Mouse (Mus musculus): ENCODE results near the gene Rapgef6. TPM values are rescaled to one million over a fixed set of nuclear protein-coding genes. Genes with fewer than 3 reads are reported as not detected.

Gene Rapgef6
- total RNA-seq (2021) (10 to 100 TPM; 14.6 to 15.9 TPM), polyA plus RNA-seq (2012; rRNA removed) (11.2 and 16.2 TPM in 2 replicates)
- long read RNA-seq, full-length matches to known transcripts: 3 of 9 reads
- long read RNA-seq, partial matches to known transcripts: 0 of 9 reads
- long read RNA-seq, other reads (novel, unspliced or antisense): 6 of 9 reads

DNA sequence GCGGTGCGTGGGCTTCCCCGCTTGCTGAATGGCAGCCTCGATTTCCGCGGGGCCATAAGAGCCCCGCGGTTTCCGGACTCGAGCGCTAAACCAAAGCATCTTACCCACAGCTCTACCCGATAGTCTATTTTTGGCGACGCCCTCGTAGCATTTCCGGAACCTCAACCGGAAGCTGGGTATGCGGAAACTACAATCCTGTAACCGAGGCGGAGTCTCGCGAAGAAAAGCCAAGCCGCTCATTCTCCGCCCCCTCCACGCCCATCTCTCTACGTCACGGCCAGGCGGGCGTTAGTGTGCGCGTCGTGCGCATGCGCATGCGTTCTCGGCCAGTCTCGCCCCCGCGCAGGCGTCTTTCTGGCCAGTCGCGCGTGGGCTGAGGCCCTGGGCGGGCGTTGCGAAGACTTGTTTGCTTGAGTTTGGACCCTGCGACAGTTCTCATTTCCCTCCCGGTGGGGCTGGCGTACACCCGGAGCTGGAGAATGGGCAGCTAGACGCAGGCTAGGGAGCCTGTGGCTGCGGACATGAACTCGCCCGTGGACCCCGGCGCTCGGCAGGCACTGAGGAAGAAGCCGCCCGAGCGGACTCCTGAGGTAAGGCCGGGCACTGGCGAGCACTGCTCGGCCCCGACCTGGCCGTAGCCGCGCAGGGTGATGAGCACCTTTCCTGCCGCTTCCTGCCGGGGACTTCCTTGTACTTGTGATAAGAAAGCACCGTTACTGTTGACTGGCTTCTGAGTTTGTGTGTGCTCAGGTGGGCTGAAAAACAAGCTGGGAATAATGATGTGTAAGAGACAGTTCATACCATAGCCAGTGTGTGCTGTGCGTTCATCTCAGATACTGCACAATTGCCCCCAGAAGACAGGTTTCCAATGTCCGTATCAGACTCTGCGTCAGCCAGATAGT is at the start of gene Rapgef6:
Rapgef6 (plus strand) TSS at position 319 of the 902 bp plus-strand sequence.
- Histone ChIP-seq H3K27me3 (ENCODE audit: control insufficient read depth, insufficient read depth, low read length) (no peaks in the 10 kb centered on the region), H3K36me3 (ENCODE audit: control insufficient read depth, insufficient read depth, low read length) (peaks cover 2% of the 10 kb centered on the region; the same call in 1 of the 2 replicates), H3K4me1 (ENCODE audit: control insufficient read depth, insufficient read depth, low read length) (peaks cover 9% of the 10 kb centered on the region), H3K4me3 (peak within 1 kb of the TSS; percentile 71), H3K9ac (ENCODE audit: low read depth, low read length) (peak within 1 kb of the TSS; percentile 89), H3K27ac (peak within 1 kb of the TSS; percentile 96), H3K79me2 (replicated peaks; ENCODE audit: control insufficient read depth, insufficient read depth, low read length) (peaks cover 3% of the 10 kb centered on the region)
- DNase-seq: peak; percentile 99
- TF ChIP-seq CTCF (IDR thresholded peaks at IDR 0.05) (no peak), EP300 (IDR thresholded peaks at IDR 0.05; ENCODE audit: insufficient read depth, low read depth, low read length) (peak; percentile 89), POLR2A (IDR thresholded peaks at IDR 0.05; ENCODE audit: insufficient read depth, low read depth, low read length) (peak; percentile 95)
- WGBS: under 1% methylated on average over 73 of the region's 73 CpGs
- intact Hi-C loops (cut with DNase I): loop anchor here (5.0 to 10.0 kb wide), 2 partner anchors 340 to 428 kb away; partner anchors contain the start of gene Lyrm7

DNA sequence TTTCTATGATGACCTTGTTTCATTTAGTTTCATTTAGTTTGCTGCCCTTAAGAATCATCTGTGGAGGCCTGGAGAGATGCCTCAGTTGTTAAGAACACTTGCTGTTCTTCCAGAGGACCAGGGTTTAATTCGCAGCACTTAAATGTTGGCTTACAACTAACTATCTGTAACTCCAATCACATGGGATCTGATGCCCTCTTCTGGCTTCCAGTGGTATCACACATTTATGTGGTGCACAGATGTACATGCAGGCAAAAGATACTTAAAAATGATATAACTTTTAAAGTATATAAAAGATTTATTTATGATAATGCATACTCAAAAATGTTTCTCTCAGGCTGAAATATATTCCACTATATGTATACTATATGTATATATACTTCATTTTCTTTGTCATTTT is 44.2 kb upstream of the Rapgef6 start:
- intact Hi-C loops (cut with DNase I): loop anchor here (10.0 kb wide), 2 partner anchors 124 to 174 kb away; partner anchors contain the start of gene Acsl6
- Histone ChIP-seq H3K36me3 (ENCODE audit: control insufficient read depth, insufficient read depth, low read length) (no peaks in the 10 kb centered on the region), H3K4me1 (ENCODE audit: control insufficient read depth, insufficient read depth, low read length) (no peaks in the 10 kb centered on the region), H3K27ac (no peak overlapping the region), H3K27me3 (ENCODE audit: control insufficient read depth, insufficient read depth, low read length) (no peaks in the 10 kb centered on the region), H3K9ac (ENCODE audit: low read depth, low read length) (no peak overlapping the region), H3K4me3 (no peak overlapping the region), H3K79me2 (replicated peaks; ENCODE audit: control insufficient read depth, insufficient read depth, low read length) (no peaks in the 10 kb centered on the region)
- peak; percentile 72 for TF ChIP-seq CTCF (IDR thresholded peaks at IDR 0.05)
- TF ChIP-seq POLR2A (IDR thresholded peaks at IDR 0.05; ENCODE audit: insufficient read depth, low read depth, low read length): no peak
- no peak for TF ChIP-seq EP300 (IDR thresholded peaks at IDR 0.05; ENCODE audit: insufficient read depth, low read depth, low read length)
- WGBS: 91% methylated on average over 1 of the region's 1 CpGs
- DNase-seq: no peak

GRCm38 (mm10) chr11:54486041-54486440 is 36.6 kb upstream of the Rapgef6 start:
- peaks cover 3% of the 10 kb centered on the region for H3K36me3 ChIP-seq (ENCODE audit: control insufficient read depth, insufficient read depth, low read length)
- no peak for TF ChIP-seq CTCF (IDR thresholded peaks at IDR 0.05)
- TF ChIP-seq POLR2A (IDR thresholded peaks at IDR 0.05; ENCODE audit: insufficient read depth, low read depth, low read length): no peak
- no peak for TF ChIP-seq EP300 (IDR thresholded peaks at IDR 0.05; ENCODE audit: insufficient read depth, low read depth, low read length)
- H3K27me3 ChIP-seq (ENCODE audit: control insufficient read depth, insufficient read depth, low read length): no peaks in the 10 kb centered on the region
- no peak overlapping the region for H3K27ac ChIP-seq
- no peak overlapping the region for H3K9ac ChIP-seq (ENCODE audit: low read depth, low read length)
- intact Hi-C loops (cut with DNase I): no loop called here
- no peak overlapping the region for H3K4me3 ChIP-seq
- WGBS: 90% methylated on average over 3 of the region's 3 CpGs
- no peak for DNase-seq
- no peaks in the 10 kb centered on the region; the same call in 1 of the 2 replicates for H3K79me2 ChIP-seq (replicated peaks; ENCODE audit: control insufficient read depth, insufficient read depth, low read length)
- H3K4me1 ChIP-seq (ENCODE audit: control insufficient read depth, insufficient read depth, low read length): no peaks in the 10 kb centered on the region

DNA sequence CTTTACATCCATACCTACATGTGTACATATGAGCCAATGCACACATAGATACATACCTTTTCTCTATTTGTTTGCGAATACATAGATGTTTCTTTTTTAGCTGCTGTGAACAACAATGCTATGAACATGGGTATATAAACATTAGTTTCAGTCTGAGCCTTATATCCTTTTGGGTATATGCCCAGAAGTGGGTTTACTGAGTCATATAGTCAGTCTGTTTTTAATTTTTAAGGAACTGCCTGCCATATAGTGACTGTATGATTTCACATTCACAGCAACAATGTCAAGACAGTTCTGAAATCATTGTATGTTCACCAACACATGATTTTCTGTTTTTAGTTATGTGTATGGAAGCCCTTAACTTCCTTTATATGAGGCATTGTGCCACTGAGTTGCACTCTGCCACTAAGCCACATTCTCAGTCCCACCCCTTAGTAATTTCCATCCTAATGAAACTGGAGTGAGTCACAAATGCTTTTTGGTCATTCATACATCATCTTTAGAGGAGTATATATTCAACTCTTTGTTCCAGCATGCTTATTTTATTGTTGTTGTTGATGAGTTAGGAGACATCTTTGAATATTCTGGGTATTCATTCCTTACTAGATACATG is 30.6 kb upstream of the Rapgef6 start:
- no peaks in the 10 kb centered on the region for H3K79me2 ChIP-seq (replicated peaks; ENCODE audit: control insufficient read depth, insufficient read depth, low read length)
- H3K27me3 ChIP-seq (ENCODE audit: control insufficient read depth, insufficient read depth, low read length): no peaks in the 10 kb centered on the region
- peaks cover 12% of the 10 kb centered on the region for H3K36me3 ChIP-seq (ENCODE audit: control insufficient read depth, insufficient read depth, low read length)
- intact Hi-C loops (cut with DNase I): no loop called here
- no peak for DNase-seq
- 91% methylated on average over 1 of the region's 1 CpGs for WGBS
- H3K4me3 ChIP-seq: no peak overlapping the region
- no peaks in the 10 kb centered on the region for H3K4me1 ChIP-seq (ENCODE audit: control insufficient read depth, insufficient read depth, low read length)
- no peak overlapping the region for H3K27ac ChIP-seq
- H3K9ac ChIP-seq (ENCODE audit: low read depth, low read length): no peak overlapping the region
- TF ChIP-seq EP300 (IDR thresholded peaks at IDR 0.05; ENCODE audit: insufficient read depth, low read depth, low read length) (no peak), CTCF (IDR thresholded peaks at IDR 0.05) (no peak), POLR2A (IDR thresholded peaks at IDR 0.05; ENCODE audit: insufficient read depth, low read depth, low read length) (no peak)

DNA sequence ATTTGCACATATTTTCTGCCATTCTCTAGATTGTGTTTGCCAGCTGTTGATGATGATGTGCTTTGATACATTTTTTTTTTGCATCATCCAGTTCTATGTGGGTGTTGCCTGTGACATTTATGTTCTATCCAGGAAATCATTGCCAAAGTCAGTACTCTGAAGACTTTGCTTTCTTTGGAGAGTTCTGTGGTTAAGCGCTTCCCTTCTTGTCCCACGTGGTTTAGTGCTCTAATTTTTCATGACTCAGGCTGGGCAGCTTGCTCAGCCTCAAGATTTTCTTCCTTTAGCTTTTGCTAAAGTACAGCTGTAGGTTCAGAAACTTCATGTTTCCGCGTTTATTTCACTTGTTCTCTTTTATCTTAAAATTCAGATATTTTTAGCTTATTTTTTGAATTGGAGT is 30.1 kb upstream of the Rapgef6 start:
- DNase-seq: no peak
- WGBS: 60% methylated on average over 4 of the region's 4 CpGs

More for the DNA sequence above, 30.1 kb upstream of the Rapgef6 start:
- Histone ChIP-seq H3K27ac (no peak overlapping the region), H3K4me3 (no peak overlapping the region), H3K4me1 (ENCODE audit: control insufficient read depth, insufficient read depth, low read length) (no peaks in the 10 kb centered on the region), H3K9ac (ENCODE audit: low read depth, low read length) (no peak overlapping the region), H3K36me3 (ENCODE audit: control insufficient read depth, insufficient read depth, low read length) (peaks cover 12% of the 10 kb centered on the region), H3K27me3 (ENCODE audit: control insufficient read depth, insufficient read depth, low read length) (no peaks in the 10 kb centered on the region), H3K79me2 (replicated peaks; ENCODE audit: control insufficient read depth, insufficient read depth, low read length) (no peaks in the 10 kb centered on the region)
- intact Hi-C loops (cut with DNase I): no loop called here
- TF ChIP-seq POLR2A (IDR thresholded peaks at IDR 0.05; ENCODE audit: insufficient read depth, low read depth, low read length) (no peak), CTCF (IDR thresholded peaks at IDR 0.05) (no peak), EP300 (IDR thresholded peaks at IDR 0.05; ENCODE audit: insufficient read depth, low read depth, low read length) (no peak)

All from heart, adult 2 months (tissue).